Mouse (Mus musculus) kidney, adult 2 months (tissue): ENCODE results near the gene Ndufs8.

ENCODE experiments used
- CTCF ChIP-seq: fragments of 200-500 bp; conservative IDR thresholded peaks from 2 replicates; pipeline ENCODE4 v1.5.1; 2011; ENCODE audit warnings: low read depth, mild to moderate bottlenecking, control low read depth, low read length, moderate library complexity, mixed read lengths; ENCODE audit not compliant: insufficient read depth, insufficient read length
- POLR2A ChIP-seq: fragments of 200-500 bp; IDR thresholded peaks from one replicate; pipeline ENCODE4 v1.6.1; 2011; ENCODE audit warnings: low read depth, low read length, control low read depth

GRCm38 (mm10) chr19:3958470-3958869 is 45.9 kb upstream of the Ndufs8 start, which contains the start of gene Aldh3b3:
- no peak for TF ChIP-seq CTCF
- no peak for TF ChIP-seq POLR2A
